Mouse (Mus musculus): ENCODE data around the gene Bend3.
"Not testable (repeated sequence)": the region's sequence is repeated elsewhere in the genome, so short reads cannot be mapped to it uniquely, and the experiment has no call there.

The Bend3 gene

DNA sequence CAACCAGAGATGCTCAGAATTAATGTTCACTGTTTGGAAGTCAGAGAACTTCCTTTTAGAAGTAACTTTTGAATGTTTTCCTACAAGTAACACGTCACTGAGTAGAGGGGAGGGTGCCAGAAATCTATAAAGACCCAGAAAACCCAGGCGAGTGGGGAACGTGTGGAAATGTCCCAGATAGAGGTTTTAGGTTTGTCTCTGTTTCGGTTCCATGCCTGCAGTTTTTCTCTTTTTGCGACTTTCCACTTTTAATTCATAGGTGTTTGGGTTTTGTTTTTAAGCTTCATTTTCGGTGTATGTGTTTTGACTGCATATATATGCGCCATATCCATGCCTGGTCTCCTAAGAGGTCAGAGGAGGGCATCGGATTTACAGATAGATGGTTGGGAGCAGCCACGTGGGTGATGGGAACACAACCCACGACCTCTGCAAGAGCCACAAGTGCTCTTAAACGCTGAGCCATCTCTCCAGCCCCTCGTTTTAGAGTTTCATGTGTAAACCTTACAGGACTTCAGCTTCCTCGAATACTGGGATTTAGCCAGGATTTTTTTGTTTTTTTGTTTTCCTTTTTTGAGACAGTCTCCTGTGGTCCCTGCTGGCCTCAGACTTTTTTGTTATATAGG, 1.7 kb downstream of the Bend3 start:
- DNase-seq (ENCODE audit: low read depth, low spot score) = no peak

- no peak for DNase-seq (ENCODE audit: low read depth, low spot score)
These were observed 2.5 kb downstream of the Bend3 start for GRCm38 (mm10) chr10:43481179-43481578.

DNA sequence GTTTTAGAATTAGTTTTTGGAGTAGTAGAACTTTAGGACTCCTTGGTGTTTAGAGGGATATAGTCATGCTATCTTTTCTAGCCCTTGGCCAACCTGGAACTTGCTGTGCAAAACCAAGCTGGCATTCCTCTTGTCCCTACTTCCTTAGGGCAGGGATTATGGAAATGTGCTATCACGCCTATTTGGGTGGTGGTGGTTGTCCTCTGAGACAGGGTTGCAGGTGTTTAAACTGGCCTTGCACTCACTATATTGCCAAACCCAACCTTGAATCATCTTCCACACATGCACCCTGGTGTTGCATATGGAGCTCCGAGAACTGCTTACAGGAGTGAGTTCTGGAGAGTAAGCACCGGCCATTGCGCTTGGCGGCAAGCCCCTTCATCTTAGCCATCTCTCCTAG, 3.4 kb downstream of the Bend3 start:
- no peak for DNase-seq (ENCODE audit: low read depth, low spot score)

- DNase-seq (ENCODE audit: low read depth, low spot score) = no peak
These were observed 4.9 kb downstream of the Bend3 start for GRCm38 (mm10) chr10:43483426-43483995.

DNA sequence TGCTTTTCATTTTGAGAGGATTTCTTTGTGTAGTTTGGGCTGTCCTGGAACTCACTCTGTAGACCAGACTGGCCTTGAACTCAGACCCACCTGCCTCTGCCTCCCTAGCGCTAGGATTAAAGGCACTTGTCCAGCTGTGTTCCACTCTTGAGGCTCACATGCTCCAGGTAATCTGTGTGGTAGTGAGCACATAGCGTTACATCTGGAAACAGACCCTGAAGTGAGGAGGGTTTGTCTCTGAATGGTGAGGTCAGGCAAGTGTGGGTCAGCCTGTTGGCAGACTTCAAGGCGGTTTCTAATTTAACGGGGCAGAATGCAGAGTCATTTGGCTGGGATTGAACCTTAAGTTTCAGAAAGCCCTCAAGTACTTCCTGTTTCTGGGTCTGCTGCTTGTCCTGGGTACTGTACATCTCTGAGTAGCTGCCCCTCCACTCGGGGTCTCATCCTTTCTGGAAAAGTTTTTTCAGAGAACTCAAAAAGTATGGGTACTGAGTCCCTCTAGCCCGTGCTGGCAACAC, 7.2 kb downstream of the Bend3 start:
- DNase-seq (ENCODE audit: low read depth, low spot score) = no peak

DNA sequence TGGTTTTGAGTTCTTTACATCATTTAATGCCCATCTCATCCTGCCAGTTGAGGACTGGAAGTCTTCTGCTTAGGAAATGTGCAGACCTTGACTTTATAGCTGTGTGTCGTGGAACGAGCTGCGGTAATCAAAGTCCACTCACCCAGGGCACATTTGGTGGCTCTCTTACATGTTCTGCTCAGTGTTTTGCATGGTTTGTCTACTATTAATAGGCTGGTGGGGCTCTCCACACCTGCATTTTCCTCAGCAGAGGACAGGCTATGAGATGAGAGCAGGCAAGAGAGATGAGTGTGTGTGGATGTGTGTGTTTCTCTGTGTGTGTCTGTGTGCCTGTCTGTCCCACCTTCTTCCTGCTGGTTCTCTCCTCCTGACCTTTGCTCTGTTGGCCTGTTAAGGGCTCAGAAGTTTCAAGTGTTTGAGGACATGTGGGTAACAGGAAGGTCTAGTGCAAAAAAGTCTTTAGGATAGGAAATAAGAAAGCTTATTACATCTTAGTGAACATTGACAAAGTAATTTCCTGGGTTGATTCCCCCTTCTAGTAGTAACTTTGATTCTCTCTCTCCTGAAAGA, 8.9 kb downstream of the Bend3 start:
- no peak for DNase-seq (ENCODE audit: low read depth, low spot score)

- no peak for DNase-seq (ENCODE audit: low read depth, low spot score)
These were observed 9.6 kb downstream of the Bend3 start for GRCm38 (mm10) chr10:43488258-43488657.

- no peak for DNase-seq (ENCODE audit: low read depth, low spot score)
These were observed 10.5 kb downstream of the Bend3 start for GRCm38 (mm10) chr10:43489139-43489538.

DNA sequence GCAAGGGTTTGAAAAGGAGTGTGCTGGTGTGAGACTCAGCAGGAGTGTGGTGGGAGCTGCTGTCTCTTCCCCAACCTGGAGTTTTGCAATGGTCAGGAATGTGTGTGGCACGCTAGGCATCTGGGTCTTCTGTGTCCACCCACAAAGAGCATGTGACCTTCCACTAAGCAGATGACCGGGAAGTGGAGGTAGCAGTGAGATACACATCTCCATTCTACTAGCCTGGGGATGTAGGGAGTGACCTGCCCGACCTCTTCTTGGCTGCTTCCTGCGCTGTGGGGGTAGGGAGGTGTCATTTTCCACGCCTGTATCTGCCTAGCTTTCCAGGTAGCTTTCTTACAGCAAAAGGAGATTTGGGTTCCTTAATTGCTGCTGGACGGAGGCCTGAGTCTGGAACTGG, 10.9 kb downstream of the Bend3 start:
- peak; percentile 65 for DNase-seq (ENCODE audit: low read depth, low spot score)

DNA sequence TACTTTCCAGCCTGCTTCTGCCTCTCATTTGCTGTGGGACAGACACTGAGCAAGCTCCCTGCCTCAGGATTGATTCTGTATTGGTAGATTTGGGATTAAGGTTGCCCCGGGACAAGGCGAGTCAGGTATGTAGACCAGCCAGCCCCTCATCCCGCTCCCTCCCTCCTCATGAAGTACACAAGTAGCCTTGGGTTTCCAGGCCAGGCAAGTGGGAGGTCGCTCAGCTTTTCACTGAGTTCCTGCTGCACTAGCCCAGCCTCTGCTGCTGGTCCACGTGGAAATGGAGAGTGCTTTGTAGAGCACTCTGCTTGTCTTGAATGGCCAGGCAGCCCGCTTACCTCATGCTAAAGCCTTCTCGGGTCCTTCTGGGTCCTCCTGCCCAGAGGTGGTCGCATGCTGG, 11.4 kb downstream of the Bend3 start:
- DNase-seq (ENCODE audit: low read depth, low spot score) = no peak

DNA sequence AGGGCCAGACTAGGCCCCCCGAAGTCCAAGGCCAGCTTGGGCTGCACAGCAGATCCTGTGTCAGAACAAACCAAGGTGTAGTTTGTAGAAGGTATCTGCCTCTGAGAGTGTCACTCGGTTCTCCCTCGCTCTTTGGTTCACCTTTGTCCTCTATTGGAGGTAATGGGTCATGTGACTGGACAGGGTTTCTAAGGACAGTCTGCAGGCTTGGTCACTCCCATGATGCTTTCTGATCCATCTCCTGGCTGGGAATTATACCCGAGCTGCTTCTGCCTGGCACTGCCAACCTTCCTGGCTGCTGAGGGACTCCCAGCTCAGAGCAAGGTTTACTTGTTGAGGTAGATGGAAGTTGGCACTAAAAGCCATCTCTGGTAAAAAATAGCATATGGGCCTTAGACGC, 12.2 kb downstream of the Bend3 start:
- DNase-seq (ENCODE audit: low read depth, low spot score) = no peak

- DNase-seq (ENCODE audit: low read depth, low spot score) = no peak
These were observed 24.0 kb downstream of the Bend3 start for GRCm38 (mm10) chr10:43502599-43502998.

DNA sequence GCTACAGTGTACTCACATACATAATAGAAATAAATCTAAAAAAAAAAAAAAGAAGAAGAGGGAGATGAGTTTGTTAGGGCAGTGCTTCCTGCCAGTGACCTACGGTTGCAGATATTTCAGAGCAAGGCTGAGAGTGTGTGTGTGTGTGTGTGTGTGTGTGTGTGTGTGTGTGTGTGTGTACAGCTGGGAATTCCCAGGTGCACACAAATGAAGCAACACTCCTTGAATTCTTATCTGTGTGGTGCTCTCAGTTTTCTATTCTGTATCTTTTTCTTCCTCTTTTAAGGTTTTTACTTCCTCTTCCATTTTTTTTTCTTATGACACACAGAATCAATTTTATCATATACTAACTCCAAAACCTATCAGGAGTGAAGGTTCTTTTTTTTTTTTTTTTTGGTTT, 25.7 kb downstream of the Bend3 start:
- DNase-seq (ENCODE audit: low read depth, low spot score) = no peak

DNA sequence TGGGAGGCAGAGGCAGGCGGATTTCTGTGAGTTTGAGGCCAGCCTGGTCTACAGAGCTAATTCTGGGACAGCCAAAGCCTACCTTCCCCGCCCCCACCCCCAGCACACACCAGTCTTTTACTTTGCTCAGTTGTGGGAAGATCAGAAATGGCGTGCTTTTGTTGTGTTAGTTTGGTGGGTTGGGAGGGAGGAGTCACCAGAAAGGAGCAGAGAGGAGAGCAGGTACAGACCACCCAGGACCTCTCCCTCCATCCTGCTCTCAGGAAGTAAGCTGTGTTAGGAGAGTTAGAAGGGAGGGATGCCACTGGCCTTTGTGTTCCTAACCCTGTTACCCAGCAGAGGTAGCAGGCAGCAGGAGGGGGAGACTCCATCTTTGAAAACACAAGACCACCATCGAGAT, 28.4 kb downstream of the Bend3 start:
- DNase-seq (ENCODE audit: low read depth, low spot score) = peak; percentile 65

GRCm38 (mm10) chr10:43509228-43509627, 30.6 kb downstream of the Bend3 start:
- DNase-seq (ENCODE audit: low read depth, low spot score) = no peak

DNA sequence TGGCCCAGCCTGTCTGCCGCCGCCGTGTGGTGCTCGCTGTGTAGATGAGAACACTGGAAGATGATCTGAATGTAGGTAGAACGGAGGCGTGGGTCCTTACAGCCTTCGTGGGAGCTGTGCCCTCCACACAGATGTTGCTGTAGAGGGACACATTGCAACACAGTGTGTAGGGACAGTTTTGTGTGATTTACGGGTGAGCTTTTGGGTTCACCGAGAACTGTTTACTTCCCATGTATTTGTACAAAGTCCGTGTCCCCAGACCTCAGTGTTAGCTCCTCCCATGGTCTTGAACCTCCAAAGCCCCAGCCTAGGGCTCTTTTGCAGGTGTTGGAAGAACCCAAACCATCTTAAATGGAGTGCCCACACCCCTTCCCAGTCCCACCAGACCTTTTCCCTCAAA, 34.3 kb downstream of the Bend3 start:
- no peak for DNase-seq (ENCODE audit: low read depth, low spot score)

DNA sequence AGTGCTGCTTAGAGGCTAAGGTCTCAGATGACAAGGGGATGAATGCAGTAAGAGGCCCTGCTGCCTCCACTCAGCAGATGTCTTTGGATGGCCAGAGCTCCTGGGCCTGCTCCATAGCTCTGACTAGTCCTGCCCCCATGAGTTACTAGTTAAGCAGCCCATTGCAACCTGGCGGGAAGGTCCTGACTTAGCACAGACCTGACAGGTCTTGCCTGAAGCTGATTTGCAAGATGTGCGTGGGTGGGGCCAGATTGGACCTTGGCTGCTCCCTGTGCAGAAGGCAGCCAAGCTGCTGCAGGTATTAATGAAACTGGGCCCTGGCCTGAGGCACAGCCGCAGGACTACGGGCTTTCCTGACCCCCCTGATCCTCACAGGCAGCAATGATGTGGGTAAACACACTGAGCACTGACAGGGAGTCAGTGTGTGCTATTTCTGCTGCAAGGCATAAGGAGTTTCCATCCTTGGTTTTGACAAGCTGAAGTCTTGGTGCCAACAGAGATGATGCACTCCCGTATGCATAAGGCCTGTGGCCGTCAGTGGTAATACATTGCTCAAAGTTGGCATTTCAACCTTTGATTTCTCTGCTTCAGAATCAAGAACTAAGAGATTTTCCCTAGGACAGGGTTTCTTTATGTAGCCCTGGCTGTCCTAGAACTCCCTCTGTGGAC, 38.5 kb downstream of the Bend3 start:
- DNase-seq (ENCODE audit: low read depth, low spot score) = peak; percentile 32

DNA sequence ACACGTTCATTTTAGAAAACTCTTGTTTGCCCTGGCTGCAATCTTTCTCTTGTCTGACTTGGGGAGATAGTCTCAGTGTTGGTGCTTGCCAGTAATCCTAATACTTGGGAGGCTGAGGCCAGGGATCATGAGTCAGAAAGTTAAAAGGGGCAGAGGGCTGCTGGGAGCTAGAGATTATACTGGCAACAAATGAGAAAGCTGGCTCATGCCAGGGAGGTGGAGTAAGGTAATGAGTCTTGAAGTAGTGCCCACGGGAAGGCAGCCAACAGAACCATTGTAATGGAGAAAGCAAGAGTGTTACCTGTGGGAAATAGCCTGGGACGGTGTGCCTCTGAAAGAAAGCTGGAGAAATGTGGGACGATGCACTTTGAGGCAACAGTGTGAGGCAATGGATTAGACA, 39.2 kb downstream of the Bend3 start:
- DNase-seq (ENCODE audit: low read depth, low spot score) = no peak

GRCm38 (mm10) chr10:43518368-43518767, 39.7 kb downstream of the Bend3 start:
- no peak for DNase-seq (ENCODE audit: low read depth, low spot score)

GRCm38 (mm10) chr10:43519977-43520376, 41.3 kb downstream of the Bend3 start:
- DNase-seq (ENCODE audit: low read depth, low spot score) = no peak

DNA sequence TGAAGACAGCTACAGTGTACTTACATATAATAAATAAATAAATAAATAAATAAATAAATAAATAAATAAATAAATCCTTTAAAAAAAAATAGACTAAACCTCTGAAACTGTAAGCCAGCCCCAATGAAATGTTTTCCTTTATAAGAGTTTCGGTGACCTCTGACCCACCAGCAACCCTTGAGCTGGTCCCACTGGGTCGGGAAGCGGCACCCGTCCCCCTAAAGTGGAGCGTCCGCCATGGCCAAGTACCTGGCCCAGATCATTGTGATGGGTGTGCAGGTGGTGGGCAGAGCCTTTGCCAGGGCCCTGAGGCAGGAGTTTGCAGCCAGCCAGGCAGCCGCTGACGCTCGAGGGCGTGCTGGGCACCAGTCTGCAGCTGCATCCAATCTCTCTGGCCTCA, 45.3 kb downstream of the Bend3 start, which contains the start of gene Gm9803:
Gene Gm9803 (plus strand): TSS at position 154 of the 400 bp plus-strand sequence.
- DNase-seq (ENCODE audit: low read depth, low spot score) = not testable (repeated sequence)
